Mouse (Mus musculus) frontal cortex, adult 2 months (tissue): ENCODE data around the gene Dhrs7c. TPM values are rescaled to one million over a fixed set of nuclear protein-coding genes. Genes with fewer than 3 reads are reported as not detected.
A peak's percentile ranks its signal among the peaks of the same experiment; 100 is the strongest.

Experiments used
- DNase-seq, 2 experiments: peaks; one replicate each; pipeline ENCODE4 v3.0.0; 2022; ENCODE audit warnings: low spot score in 1 of 2; ENCODE audit errors: extremely low spot score in 1 of 2
- polyA plus RNA-seq: library from polyadenylated mRNA; depleted of rRNA; stranded (reverse); fragments of >200 nt; gene quantifications from 2 replicates; pipeline ENCODE4 v1.2.3, GENCODE M21; 2012; rRNA removed

The Dhrs7c gene
- 0.10 TPM in 1 of 2 replicates, not detected in the other for polyA plus RNA-seq

DNA sequence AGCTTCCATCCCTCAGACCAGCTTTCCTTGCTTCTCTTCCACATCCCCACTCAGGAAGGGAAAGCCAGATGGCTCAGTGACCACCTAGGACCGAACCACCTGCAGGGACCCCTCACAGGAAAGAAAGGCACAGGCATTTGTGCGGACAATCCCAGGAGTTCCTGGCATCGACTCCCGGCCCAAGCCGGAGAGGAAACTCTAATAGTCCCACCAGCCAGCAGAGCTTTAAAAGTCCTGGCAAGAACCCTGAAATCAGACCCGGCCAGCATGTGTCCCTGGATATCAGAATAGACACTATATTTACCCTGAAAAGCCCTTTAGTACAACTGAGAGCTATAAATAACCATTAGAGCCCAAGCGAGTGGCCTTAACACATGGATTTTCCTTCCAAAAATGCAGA is at the start of gene Dhrs7c:
Gene Dhrs7c (plus strand): TSS at position 257 of the 400 bp plus-strand sequence.
- DNase-seq: no peak

- no peak for DNase-seq
Observed at GRCm38 (mm10) chr11:67756287-67756686, 41.7 kb upstream of the Dhrs7c start.

- no peak for DNase-seq
Observed at GRCm38 (mm10) chr11:67757373-67758167, 40.4 kb upstream of the Dhrs7c start.

GRCm38 (mm10) chr11:67771053-67771452 is 26.9 kb upstream of the Dhrs7c start, which contains the start of gene Glp2r:
Gene Glp2r, minus strand, starts transcription at chr11:67771153.
- no peak for DNase-seq

GRCm38 (mm10) chr11:67771691-67772090 is 26.3 kb upstream of the Dhrs7c start:
- no peak for DNase-seq

- peak; percentile 60 to 86 for DNase-seq
Observed at GRCm38 (mm10) chr11:67772577-67772976, 25.4 kb upstream of the Dhrs7c start.

DNA sequence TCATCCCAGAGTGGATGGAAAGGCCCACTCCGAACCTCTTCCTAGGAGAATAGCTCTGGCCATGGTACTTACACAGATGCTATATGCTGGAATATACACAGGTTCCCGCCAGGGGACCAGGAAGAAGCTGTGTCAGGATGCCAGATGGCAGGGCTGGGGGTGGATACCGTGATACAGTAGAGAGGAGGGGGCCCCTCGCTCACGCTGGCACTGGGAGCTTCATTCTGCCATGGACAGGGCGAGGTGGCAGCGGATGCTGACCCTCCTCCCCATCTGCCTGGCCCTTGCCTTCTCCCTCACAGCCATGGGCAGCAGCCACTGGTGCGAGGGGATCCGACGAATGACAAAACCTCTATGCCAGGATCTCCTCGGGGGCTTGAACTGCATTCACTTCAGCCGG is 23.6 kb upstream of the Dhrs7c start, which contains the start of gene Gsg1l2:
Gene Gsg1l2 (plus strand): TSS at position 230 of the 400 bp plus-strand sequence.
- no peak for DNase-seq

GRCm38 (mm10) chr11:67790182-67790581 is 7.8 kb upstream of the Dhrs7c start:
- no peak for DNase-seq

DNA sequence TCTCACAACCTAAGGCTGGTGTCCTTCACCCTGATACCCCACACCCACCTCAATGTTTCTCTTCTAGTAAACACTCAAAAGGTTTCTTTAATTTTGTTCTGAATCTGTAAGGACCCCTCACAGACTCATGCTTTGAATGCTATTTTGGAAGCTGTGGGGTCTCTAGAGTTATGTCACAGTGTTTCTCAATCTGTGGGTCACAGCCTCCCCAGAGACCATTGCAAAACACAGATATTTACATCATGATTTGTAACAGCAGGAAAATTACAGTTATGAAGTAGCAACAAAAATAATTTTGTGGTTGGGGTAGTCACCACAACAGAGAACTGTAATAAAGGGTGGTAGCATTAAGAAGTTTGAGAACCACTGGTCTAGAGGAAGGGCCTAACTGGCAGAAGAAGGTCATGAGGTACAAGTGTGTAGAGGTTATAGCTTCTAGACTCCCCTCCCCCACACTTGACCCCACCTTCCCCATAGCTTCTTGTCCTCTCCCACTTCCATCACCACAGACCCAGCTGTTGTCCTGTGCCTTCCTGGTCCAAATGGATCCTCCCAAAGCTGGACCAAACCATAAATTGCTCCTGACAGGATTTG is 2.2 kb downstream of the Dhrs7c start:
- no peak for DNase-seq

DNA sequence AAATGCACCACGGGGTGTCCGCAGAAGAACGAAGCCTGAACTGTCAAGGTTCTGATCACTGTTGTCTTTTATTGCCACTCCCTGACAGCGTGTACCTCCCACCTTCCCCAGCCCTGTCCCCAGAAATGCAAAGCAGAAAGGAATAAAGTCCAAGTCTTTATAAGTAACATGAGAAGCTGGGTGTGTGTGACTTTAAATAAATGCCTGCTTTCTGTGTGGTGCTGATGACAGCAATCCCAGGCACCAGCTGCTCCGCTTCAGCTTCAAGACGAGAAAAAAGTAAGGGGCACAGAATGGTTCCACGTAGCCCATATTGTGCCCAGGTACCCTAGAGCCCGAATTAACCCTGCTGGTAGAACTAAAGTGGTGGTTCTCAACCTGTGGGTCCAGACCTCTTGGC is 3.2 kb downstream of the Dhrs7c start:
- peak in 1 of 2 experiments; percentile 42 for DNase-seq

DNA sequence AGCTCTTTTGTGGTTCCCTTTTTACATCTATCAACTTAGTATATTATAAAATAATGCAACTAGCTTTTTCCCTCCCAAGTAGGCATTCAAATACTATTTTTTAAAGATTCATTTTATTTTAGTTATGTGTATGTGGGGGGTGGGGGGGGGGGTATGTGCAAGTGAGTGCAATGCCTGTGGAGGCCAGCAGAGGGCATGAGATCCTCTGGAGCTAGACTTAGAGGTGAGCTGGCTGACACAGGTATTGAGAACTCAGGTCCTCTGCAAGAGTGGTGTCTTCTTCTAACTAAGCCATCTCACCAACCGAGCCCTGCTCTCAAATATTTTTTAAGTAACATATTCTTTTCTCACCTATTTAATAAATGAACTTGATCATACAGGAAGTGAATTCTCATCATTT is 7.6 kb downstream of the Dhrs7c start:
- no peak for DNase-seq

GRCm38 (mm10) chr11:67806832-67807597 is 9.0 kb downstream of the Dhrs7c start:
- no peak for DNase-seq

DNA sequence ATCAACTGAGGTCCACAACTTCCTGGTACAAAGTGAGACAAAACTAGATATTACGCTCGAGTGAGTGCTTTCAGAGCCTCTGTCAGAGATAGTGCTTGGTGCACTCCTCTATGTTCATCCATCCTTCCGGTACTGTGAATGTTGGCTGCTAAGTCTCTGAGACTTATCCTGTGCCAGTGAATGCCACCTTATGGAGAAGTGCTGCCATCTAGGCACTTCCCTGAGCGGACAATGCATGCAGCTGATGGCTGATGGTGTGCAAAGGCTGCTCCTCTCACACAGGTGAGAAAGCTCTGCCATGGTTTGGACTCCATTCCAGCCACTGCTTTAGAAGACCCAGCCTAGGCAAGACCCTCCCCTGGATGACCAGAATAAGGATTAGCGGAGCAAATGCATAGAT is 10.1 kb downstream of the Dhrs7c start:
- peak in 1 of 2 experiments; percentile 51 for DNase-seq

GRCm38 (mm10) chr11:67811535-67811934 is 13.5 kb downstream of the Dhrs7c start:
- peak in 1 of 2 experiments; percentile 57 for DNase-seq

DNA sequence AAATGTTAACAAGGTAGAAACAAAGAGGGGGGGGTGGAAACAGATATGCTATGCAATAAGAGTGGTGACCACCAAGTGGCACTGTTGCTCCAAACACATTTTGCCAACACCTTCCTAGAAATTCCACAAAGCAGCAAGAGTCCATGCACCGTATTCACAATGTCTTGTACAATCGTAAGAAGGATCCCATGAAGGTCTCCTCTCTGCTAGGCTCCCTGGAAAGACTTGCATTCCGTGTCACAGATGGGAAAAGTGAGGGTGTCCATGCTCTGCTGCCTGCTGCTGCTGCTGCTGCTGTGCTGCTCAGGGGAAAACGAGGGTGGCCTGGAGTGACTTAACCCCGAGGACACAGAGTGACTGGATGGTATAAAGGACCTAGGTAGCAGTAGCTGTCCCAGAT is 21.6 kb downstream of the Dhrs7c start:
- DNase-seq: peak in 1 of 2 experiments; percentile 74

GRCm38 (mm10) chr11:67820221-67820620 is 22.2 kb downstream of the Dhrs7c start:
- peak in 1 of 2 experiments; percentile 56 for DNase-seq

DNA sequence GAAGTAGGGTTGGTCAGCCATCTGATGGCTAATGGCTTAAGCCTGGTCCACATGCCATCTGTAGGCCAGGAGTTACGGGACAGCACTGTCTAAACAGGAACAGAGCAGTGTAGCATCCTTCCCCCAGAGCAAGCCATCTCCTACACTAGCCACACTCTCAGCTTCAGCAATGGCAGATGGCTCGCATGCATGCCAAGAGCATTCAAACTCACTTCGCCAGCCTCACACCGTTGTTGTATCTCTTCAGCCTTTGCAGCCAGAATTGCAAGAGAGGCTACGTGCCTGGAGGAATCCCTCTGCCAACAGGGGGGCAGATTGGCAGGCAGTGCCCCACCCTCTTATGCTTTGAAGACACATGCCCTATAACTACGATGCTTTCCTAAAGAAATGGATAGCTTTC is 23.6 kb downstream of the Dhrs7c start:
- peak; percentile 47 to 64 for DNase-seq

- no peak for DNase-seq
Observed at GRCm38 (mm10) chr11:67828360-67829059, 30.5 kb downstream of the Dhrs7c start.

DNA sequence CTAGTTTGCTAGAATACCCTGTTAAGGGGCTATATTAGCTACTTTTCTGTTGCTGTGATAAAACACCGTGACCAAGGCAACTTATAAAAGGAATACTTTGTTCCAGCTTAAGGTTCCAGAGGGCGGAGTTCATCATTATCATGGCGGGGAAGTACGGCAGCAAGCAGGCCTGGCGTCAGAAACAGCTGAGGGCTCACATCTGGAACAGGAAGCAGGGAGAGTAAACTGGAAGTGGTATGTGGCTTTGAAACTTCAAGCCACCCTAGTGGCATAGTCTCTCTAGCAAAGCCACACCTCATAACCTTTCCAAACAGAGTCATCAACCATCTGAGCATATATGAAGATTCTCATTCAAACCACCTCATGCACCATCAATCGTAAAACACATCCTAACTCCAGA is 31.5 kb downstream of the Dhrs7c start:
- DNase-seq: no peak

GRCm38 (mm10) chr11:67831820-67832219 is 33.8 kb downstream of the Dhrs7c start:
- no peak for DNase-seq
